21 mouse cellular contexts compared by ENCODE assay signal in genomic region chr12:107121990-107122389, GRCm38 (mm10).
DNase-seq lines count a peak whose midpoint lies in the region; ATAC-seq and TF ChIP-seq lines count a peak whose summit lies in the region.
"Had no signal": no experiment of that assay in that cellular context is flagged by ENCODE, and none has a peak within 500 bp of the region (broad histone marks: within the 10 kb centered on the region; RNA-seq: fewer than 3 reads in every experiment).

No protein-coding gene starts in this region.

- ATAC-seq in forebrain, postnatal 0 days, result no peak
- peak; percentile 63; the same call in 1 of the 2 replicates for ATAC-seq in embryonic facial prominence, embryonic 14.5 days (ENCODE audit: low read depth)
- ATAC-seq: forebrain, embryonic 14.5 days had no signal

- no peak overlapping the region for H3K4me3 ChIP-seq in forebrain, embryonic 10.5 days
- H3K4me3 ChIP-seq in forebrain, postnatal 0 days (ENCODE audit: low read depth, low read length), result no peak overlapping the region
- no peak overlapping the region for H3K4me3 ChIP-seq in thymus, adult 2 months (ENCODE audit: control insufficient read depth, insufficient read depth, low read length)
- H3K4me3 ChIP-seq in embryonic facial prominence, embryonic 14.5 days (ENCODE audit: low read depth, low read length), result no peak overlapping the region
- H3K4me3 ChIP-seq: embryonic facial prominence, embryonic 12.5 days; heart, adult 2 months; heart, embryonic 15.5 days; hindbrain, embryonic 10.5 days had no signal

- TF ChIP-seq CTCF in forebrain, postnatal 0 days (IDR thresholded peaks at IDR 0.05; ENCODE audit: low read depth), result no peak
- no peak for TF ChIP-seq CTCF in thymus, adult 2 months (IDR thresholded peaks at IDR 0.05; ENCODE audit: borderline replicate concordance, control insufficient read depth, extremely low read depth, insufficient read depth, low read length, poor library complexity)

- WGBS in forebrain, embryonic 10.5 days, result 65% methylated on average over 4 of the region's 4 CpGs
- WGBS in forebrain, postnatal 0 days, result 45% methylated on average over 4 of the region's 4 CpGs
- 76% methylated on average over 4 of the region's 4 CpGs for WGBS in thymus, adult 2 months
- 35% methylated on average over 4 of the region's 4 CpGs for WGBS in embryonic facial prominence, embryonic 14.5 days

- H3K4me2 ChIP-seq in forebrain, postnatal 0 days (ENCODE audit: low read depth), result no peak overlapping the region
- H3K4me2 ChIP-seq in embryonic facial prominence, embryonic 14.5 days (ENCODE audit: low read depth, low read length), result no peak overlapping the region
- H3K4me2 ChIP-seq: embryonic facial prominence, embryonic 12.5 days; heart, embryonic 11.5 days; heart, embryonic 15.5 days; hindbrain, embryonic 14.5 days had no signal

- peak overlapping the region; percentile 53; the same call in 1 of the 2 replicates for H3K27ac ChIP-seq in forebrain, embryonic 10.5 days
- H3K27ac ChIP-seq in forebrain, postnatal 0 days (ENCODE audit: low read depth, low read length), result no peak overlapping the region
- H3K27ac ChIP-seq in thymus, adult 2 months (ENCODE audit: control insufficient read depth, insufficient read depth, low read length), result peak overlapping the region; percentile 49
- no peak overlapping the region for H3K27ac ChIP-seq in embryonic facial prominence, embryonic 14.5 days (replicated peaks; ENCODE audit: low read depth, low read length)
- H3K27ac ChIP-seq: embryonic facial prominence, embryonic 12.5 days; heart, adult 2 months; heart, embryonic 15.5 days; hindbrain, embryonic 10.5 days; hindbrain, embryonic 14.5 days had no signal

- H3K36me3 ChIP-seq in forebrain, embryonic 10.5 days (replicated peaks), result no peaks in the 10 kb centered on the region
- H3K36me3 ChIP-seq in forebrain, postnatal 0 days (ENCODE audit: insufficient read depth), result no peaks in the 10 kb centered on the region
- H3K36me3 ChIP-seq in thymus, adult 2 months (ENCODE audit: control insufficient read depth, insufficient read depth, low read length), result no peaks in the 10 kb centered on the region
- no peaks in the 10 kb centered on the region for H3K36me3 ChIP-seq in embryonic facial prominence, embryonic 14.5 days (ENCODE audit: control insufficient read depth, insufficient read depth, low read length)
- H3K36me3 ChIP-seq: embryonic facial prominence, embryonic 12.5 days; heart, embryonic 15.5 days; hindbrain, embryonic 10.5 days had no signal

- no peaks in the 10 kb centered on the region for H3K9me3 ChIP-seq in forebrain, embryonic 10.5 days
- H3K9me3 ChIP-seq in forebrain, postnatal 0 days (ENCODE audit: low read length), result no peaks in the 10 kb centered on the region
- H3K9me3 ChIP-seq in embryonic facial prominence, embryonic 14.5 days (ENCODE audit: control insufficient read depth, low read length), result no peaks in the 10 kb centered on the region
- H3K9me3 ChIP-seq: embryonic facial prominence, embryonic 12.5 days; heart, embryonic 15.5 days; hindbrain, embryonic 10.5 days had no signal

- H3K4me1 ChIP-seq in forebrain, embryonic 10.5 days, result peaks cover 28% of the 10 kb centered on the region
- H3K4me1 ChIP-seq in forebrain, postnatal 0 days (ENCODE audit: insufficient read depth), result no peaks in the 10 kb centered on the region
- H3K4me1 ChIP-seq in thymus, adult 2 months (replicated peaks; ENCODE audit: control insufficient read depth, insufficient read depth, low read length), result peaks cover 72% of the 10 kb centered on the region
- no peaks in the 10 kb centered on the region for H3K4me1 ChIP-seq in embryonic facial prominence, embryonic 14.5 days (ENCODE audit: control insufficient read depth, insufficient read depth, low read length)
- H3K4me1 ChIP-seq: heart, embryonic 15.5 days had no signal

- DNase-seq in forebrain, embryonic 10.5 days (ENCODE audit: extremely low spot score, low spot score), result no peak
- no peak for DNase-seq in forebrain, postnatal 0 days
- peak; percentile 9 for DNase-seq in thymus, adult 2 months
- DNase-seq in thymus, postnatal 0 days (ENCODE audit: low spot score), result no peak
- peak; percentile 17 for DNase-seq in embryonic facial prominence, embryonic 14.5 days (ENCODE audit: low spot score)
- DNase-seq in layer of hippocampus, adult 9-11 months, result no peak
- no peak for DNase-seq in c-Kit-positive CD71-positive TER-119-positive erythroid progenitor cells, embryonic 14.5 days (ENCODE audit: low spot score)
- DNase-seq: adrenal gland, adult 8-10 months; adrenal gland, postnatal 36 days; cerebellum, adult 11 months; cerebellum, adult 8-10 months; cerebellum, postnatal 14 days; embryo, embryonic 11 days; heart, adult 2 months; heart, postnatal 14 days had no signal

- no peak overlapping the region for H3K9ac ChIP-seq in forebrain, postnatal 0 days
- no peak overlapping the region for H3K9ac ChIP-seq in embryonic facial prominence, embryonic 14.5 days (ENCODE audit: low read depth, low read length)
- H3K9ac ChIP-seq: embryonic facial prominence, embryonic 12.5 days; heart, embryonic 15.5 days; hindbrain, embryonic 14.5 days had no signal

- TF ChIP-seq POLR2A in thymus, adult 2 months (IDR thresholded peaks at IDR 0.05; ENCODE audit: control insufficient read depth, extremely low read depth, insufficient read depth, low read length, poor library complexity), result no peak

- no peaks in the 10 kb centered on the region for H3K27me3 ChIP-seq in forebrain, embryonic 10.5 days (ENCODE audit: poor library complexity, severe bottlenecking)
- H3K27me3 ChIP-seq in forebrain, postnatal 0 days (ENCODE audit: insufficient read depth, low read length), result no peaks in the 10 kb centered on the region
- H3K27me3 ChIP-seq in thymus, adult 2 months (ENCODE audit: control insufficient read depth, insufficient read depth, low read length), result no peaks in the 10 kb centered on the region
- no peaks in the 10 kb centered on the region for H3K27me3 ChIP-seq in embryonic facial prominence, embryonic 14.5 days (replicated peaks; ENCODE audit: control insufficient read depth, insufficient read depth, low read length)
- H3K27me3 ChIP-seq: embryonic facial prominence, embryonic 12.5 days; heart, embryonic 15.5 days had no signal

Comparison
In these comparisons a context has a peak if more than half of its experiments do, and no peak if none do; other contexts are left out.
1. DNase-seq: peak in thymus, adult 2 months (single experiment) and embryonic facial prominence, embryonic 14.5 days (single experiment); none in forebrain, embryonic 10.5 days (single experiment), forebrain, postnatal 0 days (single experiment), thymus, postnatal 0 days (single experiment), layer of hippocampus, adult 9-11 months (single experiment) and c-Kit-positive CD71-positive TER-119-positive erythroid progenitor cells, embryonic 14.5 days (single experiment).
2. H3K27ac ChIP-seq: peak in forebrain, embryonic 10.5 days (single experiment) and thymus, adult 2 months (single experiment); none in forebrain, postnatal 0 days (single experiment) and embryonic facial prominence, embryonic 14.5 days (single experiment).